Mouse (Mus musculus) layer of hippocampus, postnatal 25 days (tissue): Measurements from ENCODE around the gene Zfp819. TPM values are rescaled to one million over a fixed set of nuclear protein-coding genes. Genes with fewer than 3 reads are reported as not detected.
"Not testable (repeated sequence)": the region's sequence is repeated elsewhere in the genome, so short reads cannot be mapped to it uniquely, and the experiment has no call there.

Experiments used
- DNase-seq, 2 experiments: peaks; one replicate each; pipeline ENCODE4 v3.0.0; 2022; ENCODE audit warnings: mixed read lengths in 2 of 2, low spot score in 1 of 2; ENCODE audit errors: extremely low spot score in 1 of 2
- total RNA-seq, 2 experiments: library from RNA; stranded (reverse); gene quantifications; 2 replicates each; pipeline ENCODE4 v1.2.3; 2021

Zfp819 gene
- total RNA-seq, 2 experiments from 2014 or later: 0.20 TPM; not detected in 1

- no peak for DNase-seq
Observed at GRCm38 (mm10) chr7:43637118-43637517, 30.1 kb downstream of the Zfp819 start.

- DNase-seq: no peak
Observed at GRCm38 (mm10) chr7:43642587-43642986, 35.6 kb downstream of the Zfp819 start.

GRCm38 (mm10) chr7:43643046-43643652 is 36.2 kb downstream of the Zfp819 start:
- DNase-seq: no peak

DNA sequence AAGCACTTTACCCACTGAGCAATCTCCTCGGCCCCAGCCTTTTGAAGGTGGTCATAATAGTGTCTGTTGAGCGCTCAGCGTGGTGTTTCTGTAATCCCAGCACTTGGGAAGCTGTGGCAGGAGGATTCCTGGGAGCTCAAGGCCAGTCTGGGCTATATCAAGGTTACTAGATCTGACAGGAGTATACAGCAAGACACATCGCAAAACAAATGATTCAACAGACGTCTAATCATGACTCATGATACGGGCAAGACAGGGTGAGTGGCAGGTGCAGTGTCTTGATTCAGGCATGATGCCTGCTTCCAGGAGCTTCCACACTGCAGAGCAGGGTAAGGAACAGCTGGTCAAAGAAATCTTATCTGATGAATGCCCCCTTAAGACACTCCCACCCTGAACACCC is 45.7 kb downstream of the Zfp819 start:
- no peak for DNase-seq

GRCm38 (mm10) chr7:43654519-43654918 is 47.5 kb downstream of the Zfp819 start:
- no peak for DNase-seq

DNA sequence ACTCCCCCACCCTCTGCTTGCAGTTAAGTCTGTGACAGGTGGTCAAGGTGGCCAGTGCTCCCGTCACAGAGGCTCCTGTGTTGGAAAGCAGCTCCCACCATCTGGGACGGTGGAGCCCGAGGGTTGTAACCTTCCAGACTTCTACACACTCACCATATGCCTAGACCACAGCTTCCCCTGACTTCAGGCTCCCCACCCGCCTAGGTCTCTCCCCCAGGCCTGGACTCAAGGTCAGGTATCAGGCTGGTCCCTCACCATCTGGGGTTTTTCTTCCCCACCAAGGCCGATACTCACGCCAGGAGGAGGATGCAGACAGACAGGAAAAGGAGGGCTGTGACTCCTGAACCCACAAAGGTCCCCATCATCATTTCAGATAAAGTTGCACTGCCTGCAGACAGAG is 49.3 kb downstream of the Zfp819 start:
- DNase-seq: no peak

- DNase-seq: no peak
Observed at GRCm38 (mm10) chr7:43660002-43660401, 53.0 kb downstream of the Zfp819 start, which contains the start of gene Siglece. Siglece (minus strand) TSS chr7:43660161.

GRCm38 (mm10) chr7:43662804-43663203 is 55.8 kb downstream of the Zfp819 start:
- DNase-seq: no peak

DNA sequence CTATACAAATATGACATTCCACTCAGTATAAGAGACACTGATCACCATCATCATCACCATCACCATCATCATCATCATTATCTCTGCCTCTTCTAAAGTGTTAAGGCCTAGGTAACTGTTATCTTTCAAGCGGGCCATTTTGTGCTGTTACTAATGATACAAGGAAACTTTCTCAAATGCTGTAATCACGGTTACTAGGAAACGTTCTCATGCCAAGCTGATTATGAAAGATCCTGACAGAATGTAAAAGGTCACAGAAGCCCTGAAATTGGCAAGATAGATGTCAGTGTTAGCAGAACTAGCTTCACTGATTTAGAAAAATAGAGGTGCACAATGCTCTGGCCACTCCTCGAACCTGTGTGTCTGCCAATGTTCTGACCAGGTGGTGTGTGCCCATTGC is 60.3 kb downstream of the Zfp819 start:
- not testable (repeated sequence) for DNase-seq

Other genes with a start within 250 kb of the Zfp819 start
- gene Siglecg, start 199.0 kb upstream of the Zfp819 start, total RNA-seq: under 1 TPM in 1 of 2 experiments, not detected in 1; 0.38 TPM
- not detected for gene Lim2, start 179.5 kb upstream of the Zfp819 start, total RNA-seq
- not detected for gene Nkg7, start 170.1 kb upstream of the Zfp819 start, total RNA-seq
- gene Cldnd2, start 166.4 kb upstream of the Zfp819 start, total RNA-seq: not detected
- gene Etfb, start 163.1 kb upstream of the Zfp819 start, total RNA-seq: 10 to 100 TPM; 58.8 to 77.2 TPM
- gene Gm45233, start 163.0 kb upstream of the Zfp819 start, total RNA-seq: 1 to 10 TPM in 1 of 2 experiments, not detected in 1; 1.6 TPM
- gene Vsig10l, start 144.0 kb upstream of the Zfp819 start, total RNA-seq: 1 to 10 TPM; 1.8 to 1.9 TPM
- gene Iglon5, start 117.1 kb upstream of the Zfp819 start, total RNA-seq: 10 to 100 TPM; 24.0 to 29.3 TPM
- not detected for gene 4931406B18Rik, start 101.2 kb upstream of the Zfp819 start, total RNA-seq
- 1 to 10 TPM; 3.2 to 5.7 TPM for gene Cd33, start 62.7 kb upstream of the Zfp819 start, total RNA-seq
- 1 to 10 TPM; 5.2 to 6.1 TPM for gene Zfp658, start 44.9 kb upstream of the Zfp819 start, total RNA-seq
- gene Zfp719, start 27.6 kb upstream of the Zfp819 start, total RNA-seq: 10 to 100 TPM; 21.6 to 25.3 TPM
- gene Ceacam18, start 27.5 kb downstream of the Zfp819 start, total RNA-seq: under 1 TPM in 1 of 2 experiments, not detected in 1; 0.12 TPM
- gene Siglece, start 53.0 kb downstream of the Zfp819 start, total RNA-seq: under 1 TPM; 0.45 to 0.98 TPM
- gene Ctu1, start 64.8 kb downstream of the Zfp819 start, total RNA-seq: 10 to 100 TPM in 1 of 2 experiments, 1 to 10 TPM in 1; 8.8 to 11.6 TPM
- not detected for gene Klk14, start 83.2 kb downstream of the Zfp819 start, total RNA-seq
- not detected for gene Klk13, start 105.4 kb downstream of the Zfp819 start, total RNA-seq
- gene Klk12, start 161.7 kb downstream of the Zfp819 start, total RNA-seq: not detected
- gene Klk11, start 167.4 kb downstream of the Zfp819 start, total RNA-seq: not detected
- gene Klk10, start 173.9 kb downstream of the Zfp819 start, total RNA-seq: 1 to 10 TPM in 1 of 2 experiments, under 1 TPM in 1; 0.39 to 1.4 TPM
- under 1 TPM in 1 of 2 experiments, not detected in 1; 0.23 TPM for gene Klk9, start 184.7 kb downstream of the Zfp819 start, total RNA-seq
- 10 to 100 TPM; 25.8 to 26.0 TPM for gene Klk8, start 190.4 kb downstream of the Zfp819 start, total RNA-seq
- gene Klk7, start 204.1 kb downstream of the Zfp819 start, total RNA-seq: under 1 TPM; 0.26 to 0.54 TPM
- not detected for gene Klk6, start 217.3 kb downstream of the Zfp819 start, total RNA-seq
- gene Klk5, start 234.8 kb downstream of the Zfp819 start, total RNA-seq: not detected